Mouse (Mus musculus) forebrain, embryonic 10.5 days (tissue): ENCODE results near the gene Nav2. TPM values are rescaled to one million over a fixed set of nuclear protein-coding genes. Genes with fewer than 3 reads are reported as not detected.

ENCODE experiments used
- DNase-seq: peaks from one replicate; pipeline ENCODE4 v3.0.0-alpha.2; 2017; ENCODE audit warnings: low spot score; ENCODE audit errors: extremely low spot score
- H3K27ac ChIP-seq: fragments of 300-500 bp; sonication (generic); 2 replicates; pipeline ENCODE4 v1.5.1; 2016; ENCODE audit warnings: mild to moderate bottlenecking
- H3K27me3 ChIP-seq: fragments of 300-500 bp; sonication (generic); 2 replicates; pipeline ENCODE4 v1.6.1; 2016; ENCODE audit warnings: mild to moderate bottlenecking; ENCODE audit not compliant: poor library complexity, severe bottlenecking
- H3K36me3 ChIP-seq: fragments of 300-500 bp; sonication (generic); replicated peaks from 2 replicates; pipeline ENCODE4 v1.6.1; 2016; ENCODE audit warnings: mild to moderate bottlenecking, moderate library complexity
- H3K4me1 ChIP-seq: fragments of 300-500 bp; sonication (generic); 2 replicates; pipeline ENCODE4 v1.6.1; 2016
- H3K4me3 ChIP-seq: fragments of 300-500 bp; sonication (generic); 2 replicates; pipeline ENCODE4 v1.5.1; 2016; ENCODE audit warnings: mild to moderate bottlenecking, moderate library complexity
- H3K9me3 ChIP-seq: fragments of 300-500 bp; sonication (generic); 2 replicates; pipeline ENCODE4 v1.6.1; 2016; ENCODE audit warnings: mild to moderate bottlenecking, moderate library complexity
- WGBS: fragments of 180-500 bp; shearing (Covaris S2); methylation state at CpG from one replicate; pipeline ENCODE4 v1.1.7; 2016; 5-methylcytosine and 5-hydroxymethylcytosine counted together
- polyA plus RNA-seq: library from polyadenylated mRNA; unstranded; fragments of >200 nt; fragmentation: Nextera tagmentation; extraction: Ambion mirVana; gene quantifications from 2 replicates; pipeline ENCODE4 v1.2.1, GENCODE M21; 2016

The Nav2 gene
- polyA plus RNA-seq, 1 experiment from 2014 or later: 6.1 TPM

- Histone ChIP-seq H3K9me3 (no peaks in the 10 kb centered on the region), H3K4me3 (no peak overlapping the region), H3K27ac (peak overlapping the region; percentile 62), H3K4me1 (peaks cover 53% of the 10 kb centered on the region), H3K36me3 (no peaks in the 10 kb centered on the region), H3K27me3 (peaks cover 95% of the 10 kb centered on the region)
- WGBS: 23% methylated on average over 1 of the region's 1 CpGs
- no peak for DNase-seq
Measured at GRCm38 (mm10) chr7:49104793-49105192, 196.3 kb downstream of the Nav2 start.

- 61% methylated on average over 2 of the region's 2 CpGs for WGBS
- peaks cover 53% of the 10 kb centered on the region for H3K4me1 ChIP-seq
- H3K4me3 ChIP-seq: no peak overlapping the region
- no peaks in the 10 kb centered on the region for H3K36me3 ChIP-seq
- no peaks in the 10 kb centered on the region for H3K9me3 ChIP-seq
- peaks cover 95% of the 10 kb centered on the region for H3K27me3 ChIP-seq
- peak overlapping the region; percentile 62 for H3K27ac ChIP-seq
- DNase-seq: no peak
Measured at GRCm38 (mm10) chr7:49105501-49105900, 197.0 kb downstream of the Nav2 start.

GRCm38 (mm10) chr7:49108076-49108475 lies 199.6 kb downstream of the Nav2 start:
- Histone ChIP-seq H3K27ac (no peak overlapping the region), H3K4me1 (peaks cover 42% of the 10 kb centered on the region), H3K36me3 (no peaks in the 10 kb centered on the region), H3K9me3 (no peaks in the 10 kb centered on the region), H3K4me3 (no peak overlapping the region), H3K27me3 (peaks cover 95% of the 10 kb centered on the region)
- DNase-seq: no peak
- WGBS: 92% methylated on average over 5 of the region's 5 CpGs

- peaks cover 98% of the 10 kb centered on the region for H3K27me3 ChIP-seq
- H3K36me3 ChIP-seq: no peaks in the 10 kb centered on the region
- 77% methylated on average over 8 of the region's 8 CpGs for WGBS
- DNase-seq: no peak
- peaks cover 26% of the 10 kb centered on the region for H3K4me1 ChIP-seq
- H3K9me3 ChIP-seq: no peaks in the 10 kb centered on the region
- H3K4me3 ChIP-seq: no peak overlapping the region
- H3K27ac ChIP-seq: no peak overlapping the region
Measured at GRCm38 (mm10) chr7:49119016-49119415, 210.5 kb downstream of the Nav2 start.

GRCm38 (mm10) chr7:49119794-49120487 lies 211.4 kb downstream of the Nav2 start:
- no peaks in the 10 kb centered on the region for H3K9me3 ChIP-seq
- peak; percentile 41 for DNase-seq
- H3K4me3 ChIP-seq: peak overlapping the region; percentile 41
- peaks cover 26% of the 10 kb centered on the region for H3K4me1 ChIP-seq
- peaks cover 95% of the 10 kb centered on the region for H3K27me3 ChIP-seq
- 34% methylated on average over 20 of the region's 20 CpGs for WGBS
- H3K36me3 ChIP-seq: no peaks in the 10 kb centered on the region
- H3K27ac ChIP-seq: peak overlapping the region; percentile 67

- Histone ChIP-seq H3K27me3 (peaks cover 96% of the 10 kb centered on the region), H3K9me3 (no peaks in the 10 kb centered on the region), H3K27ac (peak overlapping the region; percentile 67), H3K36me3 (no peaks in the 10 kb centered on the region), H3K4me3 (peak overlapping the region; percentile 41), H3K4me1 (peaks cover 26% of the 10 kb centered on the region)
- DNase-seq: no peak
- WGBS: 51% methylated on average over 6 of the region's 6 CpGs
Measured at GRCm38 (mm10) chr7:49120488-49120864, 212.0 kb downstream of the Nav2 start.

GRCm38 (mm10) chr7:49120935-49121691 lies 212.6 kb downstream of the Nav2 start:
- no peak overlapping the region; the same call in 1 of the 2 replicates for H3K4me3 ChIP-seq
- peak; percentile 85 for DNase-seq
- peaks cover 91% of the 10 kb centered on the region for H3K27me3 ChIP-seq
- peak overlapping the region; percentile 67 for H3K27ac ChIP-seq
- 45% methylated on average over 20 of the region's 20 CpGs for WGBS
- no peaks in the 10 kb centered on the region for H3K36me3 ChIP-seq
- H3K4me1 ChIP-seq: peaks cover 26% of the 10 kb centered on the region
- no peaks in the 10 kb centered on the region for H3K9me3 ChIP-seq

- H3K27me3 ChIP-seq: peaks cover 87% of the 10 kb centered on the region
Measured at GRCm38 (mm10) chr7:49122498-49122897, 214.0 kb downstream of the Nav2 start.

GRCm38 (mm10) chr7:49125545-49125944 lies 217.0 kb downstream of the Nav2 start:
- Histone ChIP-seq H3K4me1 (peaks cover 8% of the 10 kb centered on the region), H3K27me3 (peaks cover 68% of the 10 kb centered on the region), H3K36me3 (no peaks in the 10 kb centered on the region), H3K4me3 (no peak overlapping the region), H3K27ac (no peak overlapping the region), H3K9me3 (no peaks in the 10 kb centered on the region)
- 40% methylated on average over 3 of the region's 3 CpGs for WGBS
- DNase-seq: peak; percentile 64

More at GRCm38 (mm10) chr7:49122498-49122897, 214.0 kb downstream of the Nav2 start:
- Histone ChIP-seq H3K36me3 (no peaks in the 10 kb centered on the region), H3K4me1 (peaks cover 26% of the 10 kb centered on the region), H3K27ac (no peak overlapping the region), H3K9me3 (no peaks in the 10 kb centered on the region), H3K4me3 (no peak overlapping the region)
- DNase-seq: no peak
- WGBS: 73% methylated on average over 7 of the region's 7 CpGs

GRCm38 (mm10) chr7:49128224-49128623 lies 219.7 kb downstream of the Nav2 start:
- no peaks in the 10 kb centered on the region for H3K36me3 ChIP-seq
- peaks cover 48% of the 10 kb centered on the region for H3K27me3 ChIP-seq
- H3K4me1 ChIP-seq: peaks cover 4% of the 10 kb centered on the region; the same call in 1 of the 2 replicates
- no peaks in the 10 kb centered on the region for H3K9me3 ChIP-seq
- no peak overlapping the region for H3K4me3 ChIP-seq
- DNase-seq: no peak
- H3K27ac ChIP-seq: no peak overlapping the region
- WGBS: 90% methylated on average over 8 of the region's 8 CpGs

- Histone ChIP-seq H3K9me3 (no peaks in the 10 kb centered on the region), H3K27me3 (peaks cover 18% of the 10 kb centered on the region), H3K36me3 (no peaks in the 10 kb centered on the region), H3K4me1 (peaks cover 4% of the 10 kb centered on the region; the same call in 1 of the 2 replicates), H3K27ac (no peak overlapping the region), H3K4me3 (no peak overlapping the region)
- 40% methylated on average over 10 of the region's 10 CpGs for WGBS
- DNase-seq: peak; percentile 72
Measured at GRCm38 (mm10) chr7:49132851-49133351, 224.4 kb downstream of the Nav2 start.

- H3K36me3 ChIP-seq: no peaks in the 10 kb centered on the region
Measured at GRCm38 (mm10) chr7:49134396-49134795, 225.9 kb downstream of the Nav2 start.

GRCm38 (mm10) chr7:49139762-49140161 lies 231.2 kb downstream of the Nav2 start:
- no peak for DNase-seq
- no peaks in the 10 kb centered on the region for H3K4me1 ChIP-seq
- H3K27ac ChIP-seq: no peak overlapping the region
- 96% methylated on average over 2 of the region's 2 CpGs for WGBS
- no peaks in the 10 kb centered on the region; the same call in 1 of the 2 replicates for H3K9me3 ChIP-seq
- no peaks in the 10 kb centered on the region for H3K36me3 ChIP-seq
- H3K4me3 ChIP-seq: no peak overlapping the region
- H3K27me3 ChIP-seq: peaks cover 12% of the 10 kb centered on the region

More at GRCm38 (mm10) chr7:49134396-49134795, 225.9 kb downstream of the Nav2 start:
- 74% methylated on average over 5 of the region's 5 CpGs for WGBS
- DNase-seq: no peak
- no peak overlapping the region for H3K4me3 ChIP-seq
- no peaks in the 10 kb centered on the region for H3K9me3 ChIP-seq
- H3K4me1 ChIP-seq: peaks cover 4% of the 10 kb centered on the region; the same call in 1 of the 2 replicates
- H3K27ac ChIP-seq: no peak overlapping the region
- peaks cover 7% of the 10 kb centered on the region for H3K27me3 ChIP-seq
